In the genomic region with DNA sequence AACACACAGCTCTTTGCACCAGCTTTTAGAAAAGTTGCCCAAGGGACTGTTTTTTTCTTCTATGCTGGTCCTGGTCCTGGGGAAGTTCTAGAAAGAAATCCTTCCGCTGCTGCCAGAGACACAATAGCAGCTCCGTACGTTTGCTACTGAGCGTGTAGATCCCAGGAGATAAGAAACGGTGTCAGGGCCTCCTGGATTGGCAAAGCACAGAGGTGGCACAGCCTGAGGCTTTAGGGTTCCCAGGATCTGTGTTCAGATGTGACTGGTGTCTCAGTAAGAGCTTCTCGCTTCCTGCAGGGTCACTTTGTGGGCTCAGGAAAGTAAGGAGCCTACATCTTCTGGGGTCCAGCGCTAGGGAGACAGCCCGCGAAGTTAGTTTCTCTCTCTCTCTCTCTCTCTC, we compare ENCODE assay signal across 8 mouse cellular contexts. TPM values are rescaled to one million over a fixed set of nuclear protein-coding genes. Genes with fewer than 3 reads are reported as not detected.
A peak's percentile ranks its signal among the peaks of the same experiment; 100 is the strongest.
DNase-seq lines count a peak whose midpoint lies in the region; ATAC-seq lines count a peak whose summit lies in the region.

No protein-coding gene starts in this region.

- H3K9me3 ChIP-seq in kidney, embryonic 16.5 days (ENCODE audit: low read length), result no peaks in the 10 kb centered on the region
- no peaks in the 10 kb centered on the region for H3K9me3 ChIP-seq in hindbrain, embryonic 12.5 days (replicated peaks)
- no peaks in the 10 kb centered on the region for H3K9me3 ChIP-seq in midbrain, embryonic 15.5 days

- ATAC-seq in kidney, embryonic 16.5 days (ENCODE audit: low FRiP score, low TSS enrichment), result no peak
- no peak for ATAC-seq in hindbrain, embryonic 12.5 days (ENCODE audit: low FRiP score)
- no peak for ATAC-seq in midbrain, embryonic 15.5 days (replicated peaks)
- no peak for ATAC-seq in erythroblast, adult 5-6 weeks (replicated peaks; ENCODE audit: low FRiP score, poor library complexity, severe bottlenecking)

- peak overlapping the region; percentile 96 for H3K4me2 ChIP-seq in kidney, embryonic 16.5 days (replicated peaks; ENCODE audit: low read depth, low read length)
- peak overlapping the region; percentile 98 for H3K4me2 ChIP-seq in hindbrain, embryonic 12.5 days (replicated peaks)
- H3K4me2 ChIP-seq in midbrain, embryonic 15.5 days, result peak overlapping the region; percentile 97

- peak overlapping the region; percentile 65 for H3K27ac ChIP-seq in kidney, embryonic 16.5 days (ENCODE audit: low read length)
- H3K27ac ChIP-seq in hindbrain, embryonic 12.5 days, result no peak overlapping the region
- no peak overlapping the region for H3K27ac ChIP-seq in midbrain, embryonic 15.5 days

- no peak for DNase-seq in kidney, adult 8-10 months
- DNase-seq in embryo, embryonic 9.5 days (ENCODE audit: extremely low spot score), result peak; percentile 33
- no peak for DNase-seq in thymus, postnatal 14 days
- DNase-seq in adipocyte (ENCODE audit: low spot score), result no peak

- H3K27me3 ChIP-seq in kidney, embryonic 16.5 days (ENCODE audit: insufficient read depth, low read length), result no peaks in the 10 kb centered on the region
- H3K27me3 ChIP-seq in hindbrain, embryonic 12.5 days, result peaks cover 17% of the 10 kb centered on the region; the same call in 1 of the 2 replicates
- peaks cover 3% of the 10 kb centered on the region; the same call in 1 of the 2 replicates for H3K27me3 ChIP-seq in midbrain, embryonic 15.5 days (replicated peaks)

- H3K4me3 ChIP-seq in kidney, embryonic 16.5 days (ENCODE audit: low read length), result peak overlapping the region; percentile 86
- H3K4me3 ChIP-seq in hindbrain, embryonic 12.5 days, result peak overlapping the region; percentile 67
- H3K4me3 ChIP-seq in midbrain, embryonic 15.5 days, result peak overlapping the region; percentile 64

- no peaks in the 10 kb centered on the region for H3K36me3 ChIP-seq in kidney, embryonic 16.5 days (ENCODE audit: insufficient read depth, low read length)
- H3K36me3 ChIP-seq in hindbrain, embryonic 12.5 days, result 0 out of 2 replicates have a peak, but pooled peaks cover 4% of the 10 kb centered on the region
- H3K36me3 ChIP-seq in midbrain, embryonic 15.5 days (replicated peaks), result no peaks in the 10 kb centered on the region

- peak overlapping the region; percentile 85 for H3K9ac ChIP-seq in kidney, embryonic 16.5 days (replicated peaks; ENCODE audit: low read length)
- H3K9ac ChIP-seq in hindbrain, embryonic 12.5 days, result peak overlapping the region; percentile 74
- H3K9ac ChIP-seq in midbrain, embryonic 15.5 days, result peak overlapping the region; percentile 64; the same call in 1 of the 2 replicates

- 20% methylated on average over 9 of the region's 9 CpGs for WGBS in kidney, embryonic 16.5 days
- WGBS in hindbrain, embryonic 12.5 days, result 25% methylated on average over 9 of the region's 9 CpGs
- 24% methylated on average over 9 of the region's 9 CpGs for WGBS in midbrain, embryonic 15.5 days

- peaks cover 31% of the 10 kb centered on the region for H3K4me1 ChIP-seq in kidney, embryonic 16.5 days (ENCODE audit: insufficient read depth, low read length)
- H3K4me1 ChIP-seq in hindbrain, embryonic 12.5 days, result peaks cover 30% of the 10 kb centered on the region
- H3K4me1 ChIP-seq in midbrain, embryonic 15.5 days, result peaks cover 34% of the 10 kb centered on the region; the same call in 1 of the 2 replicates

RNA-seq across cellular contexts. Expression of gene Aif1l, which starts 1.0 kb away (rescaled TPM):
- polyA plus RNA-seq in kidney, embryonic 16.5 days (2015; fragmentation: Nextera tagmentation; extraction: Ambion mirVana), result 90.4 and 101 TPM in 2 replicates
- polyA plus RNA-seq in hindbrain, embryonic 12.5 days (2016; fragmentation: Nextera tagmentation; extraction: Ambion mirVana), result 44.1 and 58.0 TPM in 2 replicates
- 26.2 and 29.8 TPM in 2 replicates for polyA plus RNA-seq in midbrain, embryonic 15.5 days (2015; fragmentation: Nextera tagmentation; extraction: Ambion mirVana)
- not detected in 2 replicates for total RNA-seq in erythroblast, adult 5-6 weeks (2015; ENCODE audit: low replicate concordance)
- total RNA-seq in erythroblast, adult 5-6 weeks (2017; ENCODE audit: low replicate concordance), result not detected in 2 replicates

RNA-seq across cellular contexts. Expression of gene Nup214, which starts 23.3 kb away (rescaled TPM):
- 70.2 and 94.1 TPM in 2 replicates for polyA plus RNA-seq in kidney, embryonic 16.5 days (2015; fragmentation: Nextera tagmentation; extraction: Ambion mirVana)
- polyA plus RNA-seq in hindbrain, embryonic 12.5 days (2016; fragmentation: Nextera tagmentation; extraction: Ambion mirVana), result 75.3 and 79.7 TPM in 2 replicates
- 71.0 and 75.0 TPM in 2 replicates for polyA plus RNA-seq in midbrain, embryonic 15.5 days (2015; fragmentation: Nextera tagmentation; extraction: Ambion mirVana)
- total RNA-seq in erythroblast, adult 5-6 weeks (2015; ENCODE audit: low replicate concordance), result 13.4 and 27.4 TPM in 2 replicates
- 7.5 and 14.7 TPM in 2 replicates for total RNA-seq in erythroblast, adult 5-6 weeks (2017; ENCODE audit: low replicate concordance)
